Mouse (Mus musculus) liver, embryonic 14.5 days (tissue): Measurements from ENCODE around the gene Lca5. TPM values are rescaled to one million over a fixed set of nuclear protein-coding genes. Genes with fewer than 3 reads are reported as not detected.
A peak's percentile ranks its signal among the peaks of the same experiment; 100 is the strongest.

Experiments used
- ATAC-seq: fragments of 200-750 bp; cut with Nextera tagmentation; 2 replicates; pipeline ENCODE4 v1.8.0; 2017; ENCODE audit warnings: moderate number of reproducible peaks, mild to moderate bottlenecking, moderate library complexity; ENCODE audit not compliant: insufficient read depth
- DNase-seq, 3 experiments: peaks; one replicate each; pipeline ENCODE4 v3.0.0-alpha.2; 2012 to 2013; ENCODE audit warnings: low read depth in 3 of 3, low spot score in 3 of 3
- H3K27ac ChIP-seq: fragments of 300-500 bp; sonication (generic); 2 replicates; pipeline ENCODE4 v1.5.1; 2014; ENCODE audit warnings: moderate library complexity, mild to moderate bottlenecking, control low read depth, inconsistent platforms
- H3K27me3 ChIP-seq: fragments of 300-500 bp; sonication (generic); 2 replicates; pipeline ENCODE4 v1.6.1; 2014; ENCODE audit warnings: mild to moderate bottlenecking, low read length, moderate library complexity; ENCODE audit not compliant: control insufficient read depth, insufficient read depth
- H3K36me3 ChIP-seq: fragments of 300-500 bp; sonication (generic); replicated peaks from 2 replicates; pipeline ENCODE4 v1.6.1; 2014; ENCODE audit warnings: low read depth; ENCODE audit not compliant: control insufficient read depth, insufficient read depth
- H3K4me1 ChIP-seq, 2 experiments: fragments of 200-500 bp in 1 of 2; fragments of 300-500 bp in 1 of 2; sonication (generic) in 1 of 2; replicated peaks; 2 replicates each; pipeline ENCODE4 v1.6.1; 2012 to 2014; ENCODE audit warnings: antibody characterized with exemption in 1 of 2, inconsistent platforms in 1 of 2, low read length in 1 of 2; ENCODE audit not compliant: control insufficient read depth in 2 of 2, insufficient read depth in 2 of 2
- H3K4me2 ChIP-seq: fragments of 300-500 bp; sonication (generic); 2 replicates; pipeline ENCODE4 v1.6.1; 2014; ENCODE audit warnings: low read depth, mild to moderate bottlenecking, control low read depth, moderate library complexity
- H3K4me3 ChIP-seq, 2 experiments: fragments of 200-500 bp in 1 of 2; fragments of 300-500 bp in 1 of 2; sonication (generic) in 1 of 2; 2 replicates each; pipeline ENCODE4 v1.5.1; 2012 to 2014; ENCODE audit warnings: low read depth in 2 of 2, low read length in 2 of 2, mild to moderate bottlenecking in 2 of 2, control low read depth in 1 of 2, inconsistent platforms in 1 of 2, moderate library complexity in 1 of 2; ENCODE audit not compliant: insufficient read depth in 1 of 2
- H3K9ac ChIP-seq: fragments of 300-500 bp; sonication (generic); replicated peaks from 2 replicates; pipeline ENCODE4 v1.6.1; 2014; ENCODE audit warnings: mild to moderate bottlenecking, control low read depth, moderate library complexity
- H3K9me3 ChIP-seq: fragments of 300-500 bp; sonication (generic); 2 replicates; pipeline ENCODE4 v1.6.1; 2016; ENCODE audit warnings: low read length, mixed read lengths; ENCODE audit not compliant: control insufficient read depth
- CTCF ChIP-seq: IDR thresholded peaks from 2 replicates; pipeline ENCODE4 v1.5.1; 2016; ENCODE audit warnings: antibody characterized with exemption, low read depth, control low read depth
- EP300 ChIP-seq: IDR thresholded peaks from 2 replicates; pipeline ENCODE4 v1.6.1; 2016; ENCODE audit warnings: antibody characterized with exemption, low read depth
- WGBS: fragments of 180-500 bp; shearing (Covaris S2); extraction: QIAGEN DNeasy Blood & Tissue Kit; methylation state at CpG from one replicate; pipeline ENCODE4 v1.1.7; 2014; ENCODE audit not compliant: insufficient replicate concordance; 5-methylcytosine and 5-hydroxymethylcytosine counted together
- polyA plus RNA-seq, 2 experiments: library from polyadenylated mRNA; depleted of rRNA in 1 of 2; stranded (reverse) in 1 of 2; unstranded in 1 of 2; fragments of >200 nt; fragmentation: Nextera tagmentation in 1 of 2; extraction: Ambion mirVana in 1 of 2; gene quantifications; 2 replicates each; pipeline versions ENCODE4 v1.2.1 to v1.2.3; 2012 to 2014

Gene Lca5
- polyA plus RNA-seq, 2 experiments = 0.59 to 1.6 TPM

DNA sequence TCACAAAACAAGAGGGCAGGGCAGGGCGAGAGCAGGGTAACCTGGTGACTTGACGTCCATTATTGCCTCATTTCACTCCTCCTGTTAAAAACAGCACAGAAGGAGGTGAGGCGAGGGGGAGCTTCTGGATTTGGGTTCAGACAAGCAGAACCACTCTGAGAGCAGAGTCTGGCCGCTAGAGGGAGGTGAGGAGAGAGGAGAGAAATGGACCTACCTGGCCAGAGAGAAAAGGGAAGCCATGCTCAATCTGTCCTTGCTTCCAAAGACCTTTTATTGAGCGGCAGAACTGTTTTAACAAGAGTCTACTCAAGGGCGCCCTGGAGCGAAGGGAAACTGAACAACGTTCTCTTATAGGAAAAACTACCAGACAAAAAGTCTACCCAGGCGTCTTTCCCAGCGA is 27.9 kb downstream of the Lca5 start:
- H3K27me3 ChIP-seq = no peaks in the 10 kb centered on the region
- H3K4me3 ChIP-seq = no peak overlapping the region
- no peak overlapping the region for H3K4me2 ChIP-seq
- no peaks in the 10 kb centered on the region for H3K9me3 ChIP-seq
- WGBS = 57% methylated on average over 10 of the region's 10 CpGs
- H3K9ac ChIP-seq = no peak overlapping the region
- H3K27ac ChIP-seq = no peak overlapping the region
- no peak for DNase-seq
- H3K4me1 ChIP-seq = no peaks in the 10 kb centered on the region
- H3K36me3 ChIP-seq = no peaks in the 10 kb centered on the region
- no peak for ATAC-seq
- no peak for TF ChIP-seq EP300
- peak; percentile 18; the same call in 1 of the 2 replicates for TF ChIP-seq CTCF

DNA sequence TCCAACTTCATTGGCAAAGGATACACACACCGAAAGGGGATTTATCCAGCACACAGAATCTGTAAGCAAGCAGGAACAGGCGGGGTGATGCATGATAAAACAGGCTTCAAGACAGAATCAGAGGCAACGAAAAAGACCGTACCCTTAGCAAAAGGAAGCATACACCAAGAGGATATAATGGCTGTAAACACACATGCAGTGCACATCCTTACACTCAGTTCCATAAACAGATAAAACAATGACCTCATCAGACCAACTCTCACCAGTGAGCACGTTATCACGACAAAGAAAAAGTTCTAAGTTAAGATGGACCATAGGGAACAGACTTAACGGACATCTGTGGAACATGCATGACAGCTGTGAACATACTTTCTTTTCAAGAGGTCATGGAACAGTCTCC is 35.8 kb downstream of the Lca5 start:
- Histone ChIP-seq H3K4me2 (no peak overlapping the region), H3K36me3 (no peaks in the 10 kb centered on the region), H3K9ac (no peak overlapping the region), H3K9me3 (no peaks in the 10 kb centered on the region), H3K27me3 (no peaks in the 10 kb centered on the region), H3K4me1 (no peaks in the 10 kb centered on the region), H3K27ac (no peak overlapping the region), H3K4me3 (no peak overlapping the region)
- no peak for TF ChIP-seq CTCF
- TF ChIP-seq EP300 = no peak
- 62% methylated on average over 7 of the region's 7 CpGs for WGBS
- ATAC-seq = no peak
- no peak for DNase-seq

DNA sequence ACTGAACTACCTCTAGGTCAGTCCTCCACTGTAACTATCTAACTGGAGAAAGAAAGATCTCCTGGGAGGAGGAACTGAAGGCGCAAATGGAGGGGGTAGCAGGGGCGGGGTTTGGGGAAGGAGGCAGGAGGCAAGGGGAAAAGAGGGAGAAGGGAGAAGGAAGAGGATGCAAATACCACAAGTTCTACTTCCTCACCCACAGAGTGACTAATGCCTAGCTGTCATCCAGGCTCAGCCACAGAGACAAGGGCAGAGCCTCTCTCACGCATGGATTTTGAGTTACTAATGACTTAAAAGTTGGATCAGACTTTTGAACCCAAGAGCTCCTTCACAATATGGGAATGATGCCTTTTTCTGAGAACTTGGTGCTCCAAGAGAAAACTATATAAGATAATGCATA is 40.1 kb downstream of the Lca5 start:
- TF ChIP-seq CTCF (no peak), EP300 (no peak)
- Histone ChIP-seq H3K27me3 (no peaks in the 10 kb centered on the region), H3K4me3 (no peak overlapping the region), H3K27ac (no peak overlapping the region), H3K9me3 (no peaks in the 10 kb centered on the region), H3K4me1 (no peaks in the 10 kb centered on the region), H3K4me2 (no peak overlapping the region), H3K36me3 (no peaks in the 10 kb centered on the region), H3K9ac (no peak overlapping the region)
- WGBS = 13% methylated on average over 3 of the region's 3 CpGs
- DNase-seq (no peak), ATAC-seq (no peak)

DNA sequence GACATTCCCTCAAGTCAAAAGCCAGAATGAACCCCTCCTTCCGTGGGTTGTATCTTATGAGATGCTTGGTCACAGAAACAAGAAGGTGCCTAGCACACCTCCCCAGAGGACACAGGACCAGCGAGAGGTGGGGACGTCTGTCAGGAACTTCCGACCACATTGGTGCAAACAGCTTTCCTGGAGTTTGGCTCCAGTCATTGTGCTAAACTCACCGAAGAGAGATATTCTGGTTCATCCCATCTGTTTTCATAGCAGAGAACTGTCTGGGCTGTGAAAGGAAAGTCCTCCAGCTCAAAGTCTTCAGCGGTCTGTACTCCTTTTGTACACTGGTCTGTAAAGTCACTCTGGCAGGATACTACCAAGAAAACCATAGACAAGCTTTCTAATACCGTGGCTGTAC is 41.5 kb downstream of the Lca5 start:
- no peak for ATAC-seq
- H3K4me1 ChIP-seq = no peaks in the 10 kb centered on the region
- no peak overlapping the region for H3K4me2 ChIP-seq
- H3K27ac ChIP-seq = no peak overlapping the region
- no peaks in the 10 kb centered on the region for H3K9me3 ChIP-seq
- TF ChIP-seq EP300 (no peak), CTCF (no peak)
- WGBS = 58% methylated on average over 7 of the region's 7 CpGs
- no peak for DNase-seq
- H3K9ac ChIP-seq = no peak overlapping the region
- no peaks in the 10 kb centered on the region for H3K36me3 ChIP-seq
- no peak overlapping the region for H3K4me3 ChIP-seq
- no peaks in the 10 kb centered on the region for H3K27me3 ChIP-seq

DNA sequence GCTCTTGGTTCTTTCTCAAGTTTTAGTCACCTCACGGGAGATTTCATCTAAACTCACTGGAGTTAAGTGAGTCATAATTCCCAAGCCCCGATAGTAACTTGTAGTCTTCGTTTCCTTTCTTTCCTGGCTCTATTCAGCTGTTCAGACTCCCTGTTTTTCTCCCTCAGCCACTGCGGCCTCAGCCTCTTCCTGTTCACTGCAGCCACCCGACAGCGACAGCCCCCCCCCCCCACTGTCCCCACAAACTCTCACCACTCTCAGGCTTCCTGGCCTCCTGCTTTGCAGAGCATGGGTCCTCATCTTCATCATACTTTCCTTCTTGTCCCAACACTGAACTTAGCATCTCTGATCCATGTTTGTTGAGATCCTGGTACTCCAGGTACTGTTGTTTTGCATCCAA is 42.7 kb downstream of the Lca5 start:
- no peaks in the 10 kb centered on the region for H3K9me3 ChIP-seq
- ATAC-seq (no peak), DNase-seq (no peak)
- 18% methylated on average over 6 of the region's 6 CpGs for WGBS
- H3K27me3 ChIP-seq = no peaks in the 10 kb centered on the region
- H3K4me3 ChIP-seq = no peak overlapping the region
- no peaks in the 10 kb centered on the region for H3K4me1 ChIP-seq
- H3K4me2 ChIP-seq = no peak overlapping the region
- H3K27ac ChIP-seq = no peak overlapping the region
- no peak overlapping the region for H3K9ac ChIP-seq
- TF ChIP-seq EP300 (no peak), CTCF (no peak)
- no peaks in the 10 kb centered on the region for H3K36me3 ChIP-seq

DNA sequence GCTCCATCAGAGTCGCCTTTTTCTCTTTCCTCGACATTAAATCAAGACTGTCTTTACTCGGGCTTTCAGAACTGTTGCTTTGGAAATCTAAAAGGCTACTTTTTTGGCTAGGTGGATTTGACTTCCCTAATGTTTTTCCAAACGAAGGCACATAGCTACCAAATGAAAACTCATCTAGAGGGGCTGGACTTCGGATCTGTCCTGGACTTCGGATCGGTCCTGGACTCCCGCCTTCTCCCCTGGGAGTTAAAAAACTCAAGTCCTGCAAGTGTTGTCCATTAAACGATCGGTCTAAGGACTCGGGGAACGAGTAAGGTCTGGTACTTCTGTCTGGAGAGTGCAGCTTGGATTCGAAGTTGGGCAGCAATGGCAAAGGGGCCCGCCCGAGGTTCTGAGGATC is 45.5 kb downstream of the Lca5 start:
- DNase-seq (no peak), ATAC-seq (no peak)
- TF ChIP-seq CTCF (no peak), EP300 (no peak)
- no peak overlapping the region for H3K4me3 ChIP-seq
- no peaks in the 10 kb centered on the region for H3K4me1 ChIP-seq
- no peaks in the 10 kb centered on the region for H3K9me3 ChIP-seq
- no peak overlapping the region for H3K4me2 ChIP-seq
- H3K9ac ChIP-seq = no peak overlapping the region
- WGBS = 64% methylated on average over 15 of the region's 15 CpGs
- no peak overlapping the region for H3K27ac ChIP-seq
- no peaks in the 10 kb centered on the region for H3K27me3 ChIP-seq
- no peaks in the 10 kb centered on the region for H3K36me3 ChIP-seq
